In the genomic region with DNA sequence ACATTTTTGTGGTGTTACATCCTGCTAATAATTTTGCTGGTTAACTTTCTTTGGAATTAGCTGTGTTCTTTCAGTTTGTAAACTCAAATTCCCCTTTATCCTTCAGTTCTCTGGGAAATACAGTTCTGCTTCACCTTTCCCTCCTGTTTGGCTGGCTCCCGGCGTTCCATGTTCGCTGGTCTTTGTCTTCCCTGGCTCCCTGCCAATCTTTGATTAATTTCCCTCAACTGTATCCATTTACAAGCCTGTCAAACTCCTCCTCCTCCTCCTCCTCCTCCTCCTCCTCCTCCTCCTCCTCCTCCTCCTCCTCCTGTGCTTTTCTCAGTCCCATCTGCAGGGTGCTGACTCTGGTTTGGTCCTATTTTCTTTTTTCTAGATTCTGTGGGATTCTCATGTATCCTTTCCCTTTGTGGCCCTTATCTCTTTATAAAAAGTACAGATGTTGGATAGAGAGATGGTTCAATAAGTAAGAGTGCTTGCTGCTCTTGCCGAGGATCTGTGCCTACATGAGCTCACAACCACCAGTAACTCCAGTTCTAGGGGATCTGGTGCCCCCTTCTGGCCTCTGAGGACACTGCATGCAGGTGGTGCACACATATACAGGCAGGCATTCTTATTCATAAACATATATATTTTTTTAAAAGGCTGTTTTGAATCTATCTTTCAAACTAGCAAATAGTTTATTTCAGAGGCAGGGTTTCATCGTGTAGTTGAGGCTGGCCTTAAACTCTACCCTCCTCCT, we compare ENCODE assay signal across 9 mouse cellular contexts. TPM values are rescaled to one million over a fixed set of nuclear protein-coding genes. Genes with fewer than 3 reads are reported as not detected.
DNase-seq lines count a peak whose midpoint lies in the region; ATAC-seq lines count a peak whose summit lies in the region.
"Had no signal": no experiment of that assay in that cellular context is flagged by ENCODE, and none has a peak within 500 bp of the region (broad histone marks: within the 10 kb centered on the region; RNA-seq: fewer than 3 reads in every experiment).

No protein-coding gene starts in this region.

- intact Hi-C loops in left cerebral cortex, postnatal 25 days (cut with DNase I), result no loop called here

- DNase-seq in layer of hippocampus, adult 11-12 months (ENCODE audit: low spot score), result peak; percentile 55
- DNase-seq in layer of hippocampus, adult 9-10 months (ENCODE audit: low spot score), result no peak
- DNase-seq in T-cell, adult 2 months (ENCODE audit: low spot score), result peak; percentile 33
- peak; percentile 37 for DNase-seq in embryonic facial prominence, embryonic 14.5 days (ENCODE audit: low spot score)
- DNase-seq in left cerebral cortex, postnatal 25 days (ENCODE audit: low spot score in 2 of 2), result peak; percentile 32 to 62
- DNase-seq in retina, embryonic 14.5 days (ENCODE audit: low spot score), result peak; percentile 63
- no peak for DNase-seq in urinary bladder, adult 18-20 months (ENCODE audit: low spot score in 2 of 2)

- H3K4me1 ChIP-seq in embryonic facial prominence, embryonic 14.5 days (ENCODE audit: control insufficient read depth, insufficient read depth, low read length), result no peaks in the 10 kb centered on the region
- H3K4me1 ChIP-seq: limb, embryonic 12.5 days had no signal

- H3K27me3 ChIP-seq in embryonic facial prominence, embryonic 14.5 days (replicated peaks; ENCODE audit: control insufficient read depth, insufficient read depth, low read length), result no peaks in the 10 kb centered on the region
- H3K27me3 ChIP-seq: limb, embryonic 12.5 days had no signal

- no peak overlapping the region for H3K4me2 ChIP-seq in embryonic facial prominence, embryonic 14.5 days (ENCODE audit: low read depth, low read length)
- H3K4me2 ChIP-seq: limb, embryonic 12.5 days had no signal

- ATAC-seq in CD4-positive, CD25-positive, alpha-beta regulatory T cell, adult 4 months, result peak; percentile 61
- no peak for ATAC-seq in embryonic facial prominence, embryonic 14.5 days (ENCODE audit: low read depth)

- no peak overlapping the region for H3K27ac ChIP-seq in embryonic facial prominence, embryonic 14.5 days (replicated peaks; ENCODE audit: low read depth, low read length)
- H3K27ac ChIP-seq: limb, embryonic 12.5 days had no signal

- WGBS in embryonic facial prominence, embryonic 14.5 days, result 62% methylated on average over 5 of the region's 5 CpGs

- no peak overlapping the region for H3K4me3 ChIP-seq in embryonic facial prominence, embryonic 14.5 days (ENCODE audit: low read depth, low read length)
- H3K4me3 ChIP-seq: limb, embryonic 12.5 days had no signal

- H3K9ac ChIP-seq in embryonic facial prominence, embryonic 14.5 days (ENCODE audit: low read depth, low read length), result no peak overlapping the region
- H3K9ac ChIP-seq: limb, embryonic 12.5 days had no signal

- peaks cover 61% of the 10 kb centered on the region for H3K36me3 ChIP-seq in embryonic facial prominence, embryonic 14.5 days (ENCODE audit: control insufficient read depth, insufficient read depth, low read length)

- 0 out of 2 replicates have a peak, but pooled peaks cover 4% of the 10 kb centered on the region for H3K9me3 ChIP-seq in embryonic facial prominence, embryonic 14.5 days (ENCODE audit: control insufficient read depth, low read length)

RNA-seq across cellular contexts. Expression of a gene that starts 13.6 kb away (rescaled TPM):
- 10 to 100 TPM; 23.9 to 30.0 TPM for polyA plus RNA-seq in CD4-positive, CD25-positive, alpha-beta regulatory T cell, adult 4 months (2017; shearing (Covaris generic))
- 34.9 and 38.9 TPM in 2 replicates for polyA plus RNA-seq in embryonic facial prominence, embryonic 14.5 days (2014; fragmentation: Nextera tagmentation; extraction: Ambion mirVana)
- 10 to 100 TPM; 64.0 to 68.2 TPM for total RNA-seq in left cerebral cortex, postnatal 25 days (2021)

Comparison
In these comparisons a context has a peak if more than half of its experiments do, and no peak if none do; other contexts are left out.
1. DNase-seq: peak in layer of hippocampus, adult 11-12 months (single experiment), T-cell, adult 2 months (single experiment), embryonic facial prominence, embryonic 14.5 days (single experiment), left cerebral cortex, postnatal 25 days (2 of 2) and retina, embryonic 14.5 days (single experiment); none in layer of hippocampus, adult 9-10 months (single experiment) and urinary bladder, adult 18-20 months (0 of 2).